Mouse (Mus musculus): ENCODE results near the gene Exoc5.
A peak's percentile ranks its signal among the peaks of the same experiment; 100 is the strongest.

Gene Exoc5

GRCm38 (mm10) chr14:49001655-49002054, 64.8 kb downstream of the Exoc5 start:
- DNase-seq: no peak

GRCm38 (mm10) chr14:48998795-48999194, 67.7 kb downstream of the Exoc5 start:
- DNase-seq: no peak

- no peak for DNase-seq
These were observed 72.6 kb downstream of the Exoc5 start for GRCm38 (mm10) chr14:48993861-48994260.

- no peak for DNase-seq
These were observed 74.3 kb downstream of the Exoc5 start for GRCm38 (mm10) chr14:48992070-48992580.

GRCm38 (mm10) chr14:48991144-48991522, 75.3 kb downstream of the Exoc5 start:
- no peak for DNase-seq

- DNase-seq: peak; percentile 76
These were observed 75.8 kb downstream of the Exoc5 start for GRCm38 (mm10) chr14:48990471-48991143.

- no peak for DNase-seq
These were observed 76.6 kb downstream of the Exoc5 start for GRCm38 (mm10) chr14:48989831-48990230.

- no peak for DNase-seq
These were observed 80.2 kb downstream of the Exoc5 start for GRCm38 (mm10) chr14:48986231-48986630.

GRCm38 (mm10) chr14:48985673-48986072, 80.8 kb downstream of the Exoc5 start:
- peak; percentile 57 for DNase-seq

GRCm38 (mm10) chr14:48978971-48979388, 87.5 kb downstream of the Exoc5 start:
- no peak for DNase-seq

- DNase-seq: no peak
These were observed 94.9 kb downstream of the Exoc5 start for GRCm38 (mm10) chr14:48971546-48971945.

- DNase-seq: no peak
These were observed 97.8 kb downstream of the Exoc5 start for GRCm38 (mm10) chr14:48968670-48969069.

Data from cerebellum, adult 9-11 months (tissue).